Mouse (Mus musculus): ENCODE data around the gene Msh5. TPM values are rescaled to one million over a fixed set of nuclear protein-coding genes. Genes with fewer than 3 reads are reported as not detected.
"Not testable (repeated sequence)": the region's sequence is repeated elsewhere in the genome, so short reads cannot be mapped to it uniquely, and the experiment has no call there.

Msh5 gene
- polyA plus RNA-seq, 1 experiment, result 2.4 TPM

DNA sequence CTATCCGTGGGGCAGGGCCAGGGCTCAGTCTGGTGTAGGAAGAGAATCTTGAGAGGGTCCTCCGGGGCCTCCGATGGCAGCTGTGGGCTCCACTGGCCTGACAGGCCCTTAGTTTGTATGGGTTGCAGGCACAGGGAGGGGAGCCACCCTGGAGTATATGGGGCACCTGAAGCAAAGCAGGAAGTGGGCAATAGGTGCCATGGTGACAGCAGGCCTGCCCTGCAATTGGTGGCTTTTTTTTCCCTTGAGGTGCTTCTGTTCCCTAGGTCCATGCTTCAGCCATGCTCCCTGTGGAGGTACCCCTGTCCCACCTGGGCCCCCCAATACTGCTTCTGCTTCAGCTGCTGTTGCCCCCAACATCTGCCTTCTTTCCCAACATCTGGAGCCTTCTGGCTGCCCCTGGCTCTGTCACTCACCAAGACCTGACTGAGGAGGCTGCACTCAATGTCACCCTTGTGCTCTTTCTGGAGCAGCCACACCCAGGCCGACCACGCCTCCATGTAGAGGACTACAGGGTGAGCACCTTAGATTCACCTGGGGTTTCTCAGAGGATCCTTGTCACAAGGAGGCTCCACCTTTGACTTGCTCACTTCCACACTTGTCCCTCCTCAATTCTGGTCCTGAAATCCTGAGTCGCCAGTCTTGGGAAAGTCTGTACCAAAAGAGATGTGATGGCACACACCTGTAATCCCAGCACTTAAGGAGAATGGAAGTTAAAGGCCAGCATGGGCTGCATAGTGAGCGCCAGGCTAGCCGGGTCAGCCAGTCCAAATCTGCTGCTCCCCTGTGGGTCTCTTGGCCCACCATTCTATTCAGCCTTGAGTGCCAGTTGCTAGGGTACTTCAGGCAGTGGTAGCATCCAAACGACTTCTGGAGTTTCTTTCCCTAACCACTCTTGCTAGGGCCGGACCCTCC is 29.5 kb downstream of the Msh5 start:
- Histone ChIP-seq H3K4me3 (ENCODE audit: insufficient read depth, low read length) (no peak overlapping the region), H3K27ac (ENCODE audit: insufficient read depth, low read depth, low read length) (no peak overlapping the region), H3K4me1 (ENCODE audit: control insufficient read depth, insufficient read depth, low read length) (peaks cover 6% of the 10 kb centered on the region)
- no peak for TF ChIP-seq POLR2A (IDR thresholded peaks at IDR 0.05; ENCODE audit: borderline replicate concordance, low read depth, low read length)
- TF ChIP-seq CTCF (IDR thresholded peaks at IDR 0.05; ENCODE audit: low read depth, low read length), result no peak

DNA sequence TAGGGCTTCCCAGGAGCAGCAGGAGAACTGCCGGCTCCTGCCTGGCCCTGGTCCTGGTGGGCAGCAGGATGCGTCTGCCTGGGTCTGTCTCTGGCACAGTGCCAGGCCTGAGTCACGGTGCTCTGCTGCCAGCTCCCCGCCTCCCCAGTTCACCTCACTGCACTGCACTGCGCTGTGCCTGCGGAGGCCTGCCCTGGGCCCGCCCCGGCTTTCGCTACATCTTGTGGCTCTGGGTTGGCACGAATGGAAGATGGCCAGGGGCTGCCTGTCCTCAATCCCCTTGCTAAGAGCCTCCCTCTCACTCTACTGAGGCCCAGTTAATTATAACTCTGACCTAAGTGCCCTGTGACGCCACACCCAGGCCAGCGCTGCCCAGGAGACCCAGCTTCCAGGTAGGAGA is 30.2 kb downstream of the Msh5 start, which contains the start of gene Vwa7:
Vwa7 (plus strand) TSS at position 204 of the 400 bp plus-strand sequence.
- Histone ChIP-seq H3K27ac (ENCODE audit: insufficient read depth, low read depth, low read length) (no peak within 1 kb of the TSS), H3K4me3 (ENCODE audit: insufficient read depth, low read length) (no peak within 1 kb of the TSS), H3K4me1 (ENCODE audit: control insufficient read depth, insufficient read depth, low read length) (peaks cover 2% of the 10 kb centered on the region)
- no peak for TF ChIP-seq POLR2A (IDR thresholded peaks at IDR 0.05; ENCODE audit: borderline replicate concordance, low read depth, low read length)
- no peak for TF ChIP-seq CTCF (IDR thresholded peaks at IDR 0.05; ENCODE audit: low read depth, low read length)

DNA sequence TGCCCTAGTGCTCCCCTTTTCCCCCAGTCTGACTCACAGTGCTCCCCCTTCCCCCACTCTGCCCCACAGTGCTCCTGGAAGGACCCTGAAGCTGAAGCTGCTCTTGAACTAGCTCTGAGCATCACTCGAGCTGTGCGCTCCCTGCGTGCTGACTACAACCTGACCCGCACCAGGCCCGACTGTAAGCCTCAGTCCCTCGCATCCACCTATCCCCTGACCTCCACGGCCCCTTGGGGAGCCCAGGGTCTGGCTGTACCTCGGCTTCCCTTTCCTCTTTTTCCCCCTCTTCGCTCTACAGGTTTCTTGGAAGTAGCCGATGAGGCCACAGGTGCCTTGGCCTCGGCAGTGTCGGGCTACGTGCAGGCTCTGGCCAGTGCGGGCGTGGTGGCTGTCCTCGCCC is 31.2 kb downstream of the Msh5 start:
- H3K4me1 ChIP-seq (ENCODE audit: control insufficient read depth, insufficient read depth, low read length), result no peaks in the 10 kb centered on the region

DNA sequence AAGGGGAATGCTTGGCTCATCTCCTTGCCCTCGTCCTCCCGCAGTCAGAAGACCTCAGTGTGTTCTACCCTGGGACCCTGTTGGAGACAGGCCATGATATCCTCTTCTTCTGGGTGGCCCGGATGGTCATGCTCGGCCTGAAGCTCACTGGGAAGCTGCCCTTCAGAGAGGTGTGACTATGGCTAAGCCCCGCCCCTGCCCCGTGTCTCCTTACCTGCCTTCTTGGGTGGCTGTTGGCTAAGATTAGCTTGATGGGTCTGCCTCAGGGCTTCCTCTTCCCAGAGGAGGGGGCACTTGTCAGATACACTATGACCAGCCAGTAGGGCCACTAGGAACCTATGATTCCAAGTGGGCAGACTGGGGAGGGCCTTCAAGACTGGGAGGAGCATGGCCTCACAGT is 33.3 kb downstream of the Msh5 start:
- TF ChIP-seq CTCF (IDR thresholded peaks at IDR 0.05; ENCODE audit: low read depth, low read length), result no peak
- no peak for TF ChIP-seq POLR2A (IDR thresholded peaks at IDR 0.05; ENCODE audit: borderline replicate concordance, low read depth, low read length)
- Histone ChIP-seq H3K27ac (ENCODE audit: insufficient read depth, low read depth, low read length) (no peak overlapping the region), H3K4me3 (ENCODE audit: insufficient read depth, low read length) (no peak overlapping the region), H3K4me1 (ENCODE audit: control insufficient read depth, insufficient read depth, low read length) (no peaks in the 10 kb centered on the region)

More for the DNA sequence above, 31.2 kb downstream of the Msh5 start:
- no peak overlapping the region for H3K27ac ChIP-seq (ENCODE audit: insufficient read depth, low read depth, low read length)
- TF ChIP-seq POLR2A (IDR thresholded peaks at IDR 0.05; ENCODE audit: borderline replicate concordance, low read depth, low read length) (no peak), CTCF (IDR thresholded peaks at IDR 0.05; ENCODE audit: low read depth, low read length) (no peak)
- no peak overlapping the region for H3K4me3 ChIP-seq (ENCODE audit: insufficient read depth, low read length)

- Histone ChIP-seq H3K27ac (ENCODE audit: insufficient read depth, low read depth, low read length) (no peak overlapping the region), H3K4me3 (ENCODE audit: insufficient read depth, low read length) (no peak overlapping the region), H3K4me1 (ENCODE audit: control insufficient read depth, insufficient read depth, low read length) (no peaks in the 10 kb centered on the region)
- TF ChIP-seq CTCF (IDR thresholded peaks at IDR 0.05; ENCODE audit: low read depth, low read length), result no peak
- no peak for TF ChIP-seq POLR2A (IDR thresholded peaks at IDR 0.05; ENCODE audit: borderline replicate concordance, low read depth, low read length)
Measured at GRCm38 (mm10) chr17:35012430-35012829, 34.1 kb downstream of the Msh5 start.

- Histone ChIP-seq H3K27ac (ENCODE audit: insufficient read depth, low read depth, low read length) (no peak overlapping the region), H3K4me1 (ENCODE audit: control insufficient read depth, insufficient read depth, low read length) (no peaks in the 10 kb centered on the region), H3K4me3 (ENCODE audit: insufficient read depth, low read length) (no peak overlapping the region)
- TF ChIP-seq CTCF (IDR thresholded peaks at IDR 0.05; ENCODE audit: low read depth, low read length) (no peak), POLR2A (IDR thresholded peaks at IDR 0.05; ENCODE audit: borderline replicate concordance, low read depth, low read length) (no peak)
Measured at GRCm38 (mm10) chr17:35011440-35011839, 35.1 kb downstream of the Msh5 start.

DNA sequence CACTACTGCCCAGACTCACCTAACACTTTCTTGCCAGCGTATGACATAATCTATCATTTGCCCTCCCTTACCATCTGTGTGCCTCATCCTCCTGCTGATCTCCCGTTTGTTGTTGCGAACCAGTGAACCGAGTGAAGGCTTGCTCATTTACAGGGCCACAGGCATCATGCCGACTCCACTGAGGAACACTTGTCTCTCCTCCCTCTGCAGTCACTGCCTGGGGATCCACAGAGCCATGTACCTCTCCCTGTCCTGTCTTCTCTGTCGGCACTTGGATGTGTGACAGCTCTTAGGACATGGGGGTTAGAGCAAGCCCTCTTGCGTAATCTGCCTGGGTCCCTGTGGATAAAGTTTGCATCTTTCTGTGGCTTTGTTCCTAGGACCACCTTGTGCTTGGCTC is 37.0 kb downstream of the Msh5 start:
- Histone ChIP-seq H3K4me1 (ENCODE audit: control insufficient read depth, insufficient read depth, low read length) (no peaks in the 10 kb centered on the region), H3K27ac (ENCODE audit: insufficient read depth, low read depth, low read length) (no peak overlapping the region), H3K4me3 (ENCODE audit: insufficient read depth, low read length) (no peak overlapping the region)
- no peak for TF ChIP-seq CTCF (IDR thresholded peaks at IDR 0.05; ENCODE audit: low read depth, low read length)
- TF ChIP-seq POLR2A (IDR thresholded peaks at IDR 0.05; ENCODE audit: borderline replicate concordance, low read depth, low read length), result no peak

- peak; percentile 38; the same call in 1 of the 2 replicates for TF ChIP-seq CTCF (IDR thresholded peaks at IDR 0.05; ENCODE audit: low read depth, low read length)
- no peak for TF ChIP-seq POLR2A (IDR thresholded peaks at IDR 0.05; ENCODE audit: borderline replicate concordance, low read depth, low read length)
- no peak overlapping the region for H3K27ac ChIP-seq (ENCODE audit: insufficient read depth, low read depth, low read length)
- peaks cover 8% of the 10 kb centered on the region for H3K4me1 ChIP-seq (ENCODE audit: control insufficient read depth, insufficient read depth, low read length)
- H3K4me3 ChIP-seq (ENCODE audit: insufficient read depth, low read length), result no peak overlapping the region
Measured at GRCm38 (mm10) chr17:35007387-35007991, 39.1 kb downstream of the Msh5 start.

GRCm38 (mm10) chr17:35005902-35006301 is 40.6 kb downstream of the Msh5 start:
- not testable (repeated sequence) for H3K4me3 ChIP-seq (ENCODE audit: insufficient read depth, low read length); H3K27ac ChIP-seq (ENCODE audit: insufficient read depth, low read depth, low read length); H3K4me1 ChIP-seq (ENCODE audit: control insufficient read depth, insufficient read depth, low read length)

- H3K4me1 ChIP-seq (ENCODE audit: control insufficient read depth, insufficient read depth, low read length), result peaks cover 8% of the 10 kb centered on the region
- no peak overlapping the region for H3K27ac ChIP-seq (ENCODE audit: insufficient read depth, low read depth, low read length)
- H3K4me3 ChIP-seq (ENCODE audit: insufficient read depth, low read length), result no peak overlapping the region
- no peak for TF ChIP-seq CTCF (IDR thresholded peaks at IDR 0.05; ENCODE audit: low read depth, low read length)
- no peak for TF ChIP-seq POLR2A (IDR thresholded peaks at IDR 0.05; ENCODE audit: borderline replicate concordance, low read depth, low read length)
Measured at GRCm38 (mm10) chr17:35005158-35005557, 41.4 kb downstream of the Msh5 start.

Data from bone marrow macrophage, adult 2 months (primary cell).